Mouse (Mus musculus): ENCODE results near the gene Olfr1110. TPM values are rescaled to one million over a fixed set of nuclear protein-coding genes. Genes with fewer than 3 reads are reported as not detected.
"Not testable (repeated sequence)": the region's sequence is repeated elsewhere in the genome, so short reads cannot be mapped to it uniquely, and the experiment has no call there.

Gene Olfr1110
- not detected in 2 replicates for polyA plus RNA-seq (2015; fragmentation: Nextera tagmentation; extraction: Ambion mirVana)

DNA sequence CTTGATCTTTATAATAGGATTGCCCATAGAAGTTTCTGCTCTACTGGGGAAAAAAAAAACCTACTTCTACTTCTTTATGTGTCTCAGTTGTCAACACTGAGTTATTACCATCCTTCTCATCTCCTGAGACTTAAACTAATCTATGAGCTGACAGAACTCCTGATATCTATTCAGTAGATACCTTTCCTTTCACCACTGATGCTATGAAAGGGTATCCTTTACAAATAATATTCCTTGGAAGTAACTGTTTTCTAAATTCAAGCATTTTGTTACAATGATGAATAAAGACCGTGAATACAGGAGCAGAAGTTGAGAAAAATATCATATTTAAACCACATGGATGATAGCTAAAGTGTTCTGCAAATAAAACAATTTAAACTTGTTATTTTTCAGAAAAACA lies at the start of gene Olfr1110:
Gene Olfr1110, minus strand, starts transcription at position 101 of the 400 bp plus-strand sequence.
- WGBS: 75% methylated on average over 1 of the region's 1 CpGs
- no peak within 1 kb of the TSS for H3K4me3 ChIP-seq (replicated peaks)
- no peaks in the 10 kb centered on the region for H3K9me3 ChIP-seq
- no peak for ATAC-seq
- H3K4me1 ChIP-seq (replicated peaks): no peaks in the 10 kb centered on the region
- H3K36me3 ChIP-seq: no peaks in the 10 kb centered on the region
- no peak within 1 kb of the TSS for H3K9ac ChIP-seq
- no peak within 1 kb of the TSS for H3K4me2 ChIP-seq (replicated peaks)
- H3K27ac ChIP-seq: no peak within 1 kb of the TSS
- H3K27me3 ChIP-seq (replicated peaks): no peaks in the 10 kb centered on the region

DNA sequence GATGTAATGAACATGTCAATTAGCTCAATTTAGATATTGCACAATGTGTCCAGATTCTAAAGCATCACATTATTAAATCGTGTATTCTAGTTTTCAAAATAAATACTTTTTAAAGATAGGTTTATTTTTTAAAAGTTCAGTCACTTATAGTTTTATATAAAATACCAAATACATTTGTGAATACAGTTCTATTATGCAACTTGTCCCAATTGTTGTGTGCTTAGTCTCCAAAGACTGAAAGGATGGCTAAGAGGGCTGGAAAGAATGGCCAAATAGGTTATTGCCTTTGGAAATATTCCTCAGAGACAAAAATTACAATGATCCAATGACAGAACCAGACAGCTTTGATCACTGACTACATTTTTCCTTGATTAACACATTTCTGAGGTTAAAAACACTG lies 47.4 kb upstream of the Olfr1110 start, which contains the start of gene Olfr1112:
Gene Olfr1112, plus strand, starts transcription at position 301 of the 400 bp plus-strand sequence.
- Histone ChIP-seq H3K4me2 (replicated peaks) (no peak within 1 kb of the TSS), H3K27me3 (replicated peaks) (no peaks in the 10 kb centered on the region), H3K4me1 (replicated peaks) (no peaks in the 10 kb centered on the region), H3K9me3 (no peaks in the 10 kb centered on the region), H3K4me3 (replicated peaks) (no peak within 1 kb of the TSS), H3K9ac (no peak within 1 kb of the TSS), H3K36me3 (no peaks in the 10 kb centered on the region), H3K27ac (no peak within 1 kb of the TSS)
- no peak for ATAC-seq
- 75% methylated on average over 1 of the region's 1 CpGs for WGBS

DNA sequence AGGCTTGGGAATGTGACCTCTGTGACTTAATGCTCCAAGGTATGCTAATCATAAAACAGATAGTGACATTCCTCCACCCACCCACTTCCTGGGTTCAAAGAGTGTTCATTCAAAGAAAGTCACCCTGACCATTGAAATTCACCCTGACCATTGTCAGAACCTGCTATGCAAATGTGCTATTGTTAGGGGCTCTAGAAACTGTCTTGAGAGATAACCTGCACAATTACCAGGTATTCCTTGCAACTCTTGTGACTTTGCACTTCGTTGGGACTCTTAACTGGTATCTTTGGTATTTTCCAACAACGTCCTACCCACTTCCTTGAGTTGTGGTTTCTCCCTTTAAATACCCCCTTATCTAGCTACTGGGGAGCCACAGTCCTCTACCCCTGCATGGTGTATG lies 27.6 kb upstream of the Olfr1110 start:
- H3K4me2 ChIP-seq (replicated peaks); ATAC-seq: not testable (repeated sequence)
- 79% methylated on average over 2 of the region's 2 CpGs for WGBS

DNA sequence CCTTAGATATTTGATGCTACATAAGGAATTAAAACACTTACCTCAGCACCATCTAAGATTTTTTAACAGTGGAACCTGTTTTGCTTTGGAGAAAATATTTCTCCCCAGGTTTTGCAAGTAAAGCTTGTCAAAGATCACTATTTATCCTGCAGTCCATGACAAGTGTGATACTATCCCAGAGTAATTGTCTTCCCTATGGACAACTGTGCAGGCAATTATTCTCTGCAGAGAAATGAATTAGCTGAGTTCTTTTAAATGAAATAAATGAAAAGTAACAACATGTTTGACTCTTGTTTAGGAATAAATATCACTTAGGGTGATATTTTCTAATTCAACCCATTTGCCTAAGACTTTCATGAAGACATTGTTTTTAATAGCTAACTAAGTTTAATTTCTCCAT lies 12.4 kb upstream of the Olfr1110 start, which contains the start of gene Olfr1111:
Gene Olfr1111, minus strand, starts transcription at position 101 of the 400 bp plus-strand sequence.
- no peaks in the 10 kb centered on the region for H3K36me3 ChIP-seq

More for the DNA sequence above, 27.6 kb upstream of the Olfr1110 start:
- not testable (repeated sequence) for H3K4me3 ChIP-seq (replicated peaks); H3K27ac ChIP-seq; H3K4me1 ChIP-seq (replicated peaks); H3K36me3 ChIP-seq; H3K9ac ChIP-seq; H3K9me3 ChIP-seq; H3K27me3 ChIP-seq (replicated peaks)

DNA sequence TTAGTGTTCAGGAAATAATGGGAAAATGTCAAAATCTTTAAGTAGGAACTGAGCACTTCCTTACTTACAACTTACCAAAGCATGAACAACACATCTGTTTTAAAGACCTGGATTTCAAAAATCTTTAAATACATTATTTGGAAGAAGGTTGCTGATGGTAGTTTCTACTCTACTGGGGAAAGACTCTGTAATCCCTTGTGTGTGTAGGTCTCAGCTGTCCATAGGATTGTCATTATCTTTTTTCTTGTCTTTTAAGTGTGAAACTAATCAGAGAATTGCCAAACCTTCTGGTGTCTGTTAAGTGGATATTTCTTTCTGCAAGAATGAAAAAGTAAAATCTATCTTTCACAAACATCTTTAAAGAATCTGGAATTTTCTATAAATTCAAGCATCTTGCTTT lies 25.6 kb downstream of the Olfr1110 start, which contains the start of gene Olfr259:
Gene Olfr259, minus strand, starts transcription at position 101 of the 400 bp plus-strand sequence.
- Histone ChIP-seq H3K4me3 (replicated peaks) (no peak within 1 kb of the TSS), H3K9me3 (no peaks in the 10 kb centered on the region), H3K4me1 (replicated peaks) (no peaks in the 10 kb centered on the region), H3K27ac (no peak within 1 kb of the TSS), H3K36me3 (no peaks in the 10 kb centered on the region), H3K27me3 (replicated peaks) (no peaks in the 10 kb centered on the region), H3K4me2 (replicated peaks) (no peak within 1 kb of the TSS), H3K9ac (no peak within 1 kb of the TSS)
- no peak for ATAC-seq

More for the DNA sequence above, 12.4 kb upstream of the Olfr1110 start, which contains the start of gene Olfr1111:
- Histone ChIP-seq H3K9ac (no peak within 1 kb of the TSS), H3K4me2 (replicated peaks) (no peak within 1 kb of the TSS), H3K27me3 (replicated peaks) (no peaks in the 10 kb centered on the region), H3K4me3 (replicated peaks) (no peak within 1 kb of the TSS), H3K4me1 (replicated peaks) (no peaks in the 10 kb centered on the region), H3K27ac (no peak within 1 kb of the TSS), H3K9me3 (no peaks in the 10 kb centered on the region)
- no peak for ATAC-seq

DNA sequence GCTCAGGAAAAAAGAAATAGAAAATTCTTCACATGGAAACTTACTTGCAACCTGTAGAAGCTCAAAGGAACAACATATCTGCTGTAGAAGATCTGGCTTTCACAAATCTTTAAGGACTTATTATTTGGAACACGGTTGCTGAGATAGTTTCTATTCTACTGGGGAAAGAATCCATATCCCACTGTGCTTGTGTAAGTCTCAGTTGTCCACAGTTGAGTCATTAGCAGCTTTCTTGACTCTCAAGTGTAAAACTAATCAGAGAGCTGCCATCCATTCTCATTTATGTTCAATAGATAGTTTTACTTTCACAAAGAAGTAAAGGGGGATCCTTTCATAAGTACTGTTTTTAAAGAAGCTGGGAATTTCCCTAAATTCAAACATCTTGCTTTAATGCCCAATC lies 44.2 kb downstream of the Olfr1110 start, which contains the start of gene Olfr1109:
Gene Olfr1109, minus strand, starts transcription at position 101 of the 400 bp plus-strand sequence.
- no peaks in the 10 kb centered on the region for H3K4me1 ChIP-seq (replicated peaks)
- no peak within 1 kb of the TSS for H3K4me2 ChIP-seq (replicated peaks)
- no peaks in the 10 kb centered on the region for H3K36me3 ChIP-seq
- no peak for ATAC-seq
- 83% methylated on average over 1 of the region's 1 CpGs for WGBS
- H3K9me3 ChIP-seq: no peaks in the 10 kb centered on the region
- H3K27me3 ChIP-seq (replicated peaks): no peaks in the 10 kb centered on the region
- H3K9ac ChIP-seq: no peak within 1 kb of the TSS
- no peak within 1 kb of the TSS for H3K4me3 ChIP-seq (replicated peaks)
- H3K27ac ChIP-seq: no peak within 1 kb of the TSS

Other genes with a start within 250 kb of the Olfr1110 start
- not detected in 2 replicates for gene Olfr1097, start 248.1 kb downstream of the Olfr1110 start, polyA plus RNA-seq (2015; fragmentation: Nextera tagmentation; extraction: Ambion mirVana)
- gene Olfr1098, start 215.8 kb downstream of the Olfr1110 start, polyA plus RNA-seq (2015; fragmentation: Nextera tagmentation; extraction: Ambion mirVana): not detected in 2 replicates
- not detected in 2 replicates for gene Olfr1099, start 179.6 kb downstream of the Olfr1110 start, polyA plus RNA-seq (2015; fragmentation: Nextera tagmentation; extraction: Ambion mirVana)
- not detected in 2 replicates for gene Olfr1100, start 160.3 kb downstream of the Olfr1110 start, polyA plus RNA-seq (2015; fragmentation: Nextera tagmentation; extraction: Ambion mirVana)
- gene Olfr1101, start 149.1 kb downstream of the Olfr1110 start, polyA plus RNA-seq (2015; fragmentation: Nextera tagmentation; extraction: Ambion mirVana): not detected in 2 replicates
- gene Olfr1102, start 141.9 kb downstream of the Olfr1110 start, polyA plus RNA-seq (2015; fragmentation: Nextera tagmentation; extraction: Ambion mirVana): not detected in 2 replicates
- gene Olfr1104, start 113.2 kb downstream of the Olfr1110 start, polyA plus RNA-seq (2015; fragmentation: Nextera tagmentation; extraction: Ambion mirVana): not detected in 2 replicates
- not detected in 2 replicates for gene Olfr1105, start 103.8 kb downstream of the Olfr1110 start, polyA plus RNA-seq (2015; fragmentation: Nextera tagmentation; extraction: Ambion mirVana)
- not detected in 2 replicates for gene Olfr1106, start 88.0 kb downstream of the Olfr1110 start, polyA plus RNA-seq (2015; fragmentation: Nextera tagmentation; extraction: Ambion mirVana)
- gene Olfr1107, start 64.5 kb downstream of the Olfr1110 start, polyA plus RNA-seq (2015; fragmentation: Nextera tagmentation; extraction: Ambion mirVana): not detected in 2 replicates
- gene Olfr1109, start 44.3 kb downstream of the Olfr1110 start, polyA plus RNA-seq (2015; fragmentation: Nextera tagmentation; extraction: Ambion mirVana): not detected in 2 replicates
- gene Olfr259, start 25.7 kb downstream of the Olfr1110 start, polyA plus RNA-seq (2015; fragmentation: Nextera tagmentation; extraction: Ambion mirVana): not detected in 2 replicates
- gene Olfr1111, start 12.3 kb upstream of the Olfr1110 start, polyA plus RNA-seq (2015; fragmentation: Nextera tagmentation; extraction: Ambion mirVana): not detected in 2 replicates
- not detected in 2 replicates for gene Olfr1112, start 47.5 kb upstream of the Olfr1110 start, polyA plus RNA-seq (2015; fragmentation: Nextera tagmentation; extraction: Ambion mirVana)
- not detected in 2 replicates for gene Olfr1113, start 68.7 kb upstream of the Olfr1110 start, polyA plus RNA-seq (2015; fragmentation: Nextera tagmentation; extraction: Ambion mirVana)
- not detected in 2 replicates for gene Olfr1115, start 107.7 kb upstream of the Olfr1110 start, polyA plus RNA-seq (2015; fragmentation: Nextera tagmentation; extraction: Ambion mirVana)
- gene Olfr1116, start 127.2 kb upstream of the Olfr1110 start, polyA plus RNA-seq (2015; fragmentation: Nextera tagmentation; extraction: Ambion mirVana): not detected in 2 replicates
- not detected in 2 replicates for gene Olfr1118, start 167.3 kb upstream of the Olfr1110 start, polyA plus RNA-seq (2015; fragmentation: Nextera tagmentation; extraction: Ambion mirVana)
- gene Olfr1120, start 214.5 kb upstream of the Olfr1110 start, polyA plus RNA-seq (2015; fragmentation: Nextera tagmentation; extraction: Ambion mirVana): not detected in 2 replicates
- gene Olfr1121, start 229.6 kb upstream of the Olfr1110 start, polyA plus RNA-seq (2015; fragmentation: Nextera tagmentation; extraction: Ambion mirVana): not detected in 2 replicates
- not detected in 2 replicates for gene Olfr1122, start 245.5 kb upstream of the Olfr1110 start, polyA plus RNA-seq (2015; fragmentation: Nextera tagmentation; extraction: Ambion mirVana)